Mouse (Mus musculus) heart, embryonic 12.5 days (tissue): ENCODE measurements around the gene Spred2. TPM values are rescaled to one million over a fixed set of nuclear protein-coding genes. Genes with fewer than 3 reads are reported as not detected.

Experiments used
- ATAC-seq: fragments of 200-750 bp; cut with Nextera tagmentation; 2 replicates; pipeline ENCODE4 v1.8.0; 2017; ENCODE audit warnings: moderate TSS enrichment, moderate library complexity; ENCODE audit not compliant: insufficient number of reproducible peaks, low FRiP score
- H3K27ac ChIP-seq: fragments of 300-500 bp; sonication (generic); 2 replicates; pipeline ENCODE4 v1.5.1; 2016; ENCODE audit warnings: mild to moderate bottlenecking, moderate library complexity; ENCODE audit not compliant: poor library complexity, severe bottlenecking
- H3K27me3 ChIP-seq: fragments of 300-500 bp; sonication (generic); replicated peaks from 2 replicates; pipeline ENCODE4 v1.6.1; 2016; ENCODE audit warnings: mild to moderate bottlenecking, moderate library complexity
- H3K36me3 ChIP-seq: fragments of 300-500 bp; sonication (generic); 2 replicates; pipeline ENCODE4 v1.6.1; 2016; ENCODE audit warnings: mild to moderate bottlenecking, moderate library complexity
- H3K4me1 ChIP-seq: fragments of 300-500 bp; sonication (generic); replicated peaks from 2 replicates; pipeline ENCODE4 v1.6.1; 2016; ENCODE audit warnings: mild to moderate bottlenecking
- H3K4me2 ChIP-seq: fragments of 300-500 bp; sonication (generic); 2 replicates; pipeline ENCODE4 v1.6.1; 2016; ENCODE audit warnings: mild to moderate bottlenecking, moderate library complexity
- H3K4me3 ChIP-seq: fragments of 300-500 bp; sonication (generic); 2 replicates; pipeline ENCODE4 v1.5.1; 2016; ENCODE audit warnings: mild to moderate bottlenecking
- H3K9ac ChIP-seq: fragments of 300-500 bp; sonication (generic); 2 replicates; pipeline ENCODE4 v1.6.1; 2016; ENCODE audit warnings: mild to moderate bottlenecking, moderate library complexity
- H3K9me3 ChIP-seq: fragments of 300-500 bp; sonication (generic); replicated peaks from 2 replicates; pipeline ENCODE4 v1.6.1; 2016; ENCODE audit warnings: mild to moderate bottlenecking, moderate library complexity
- WGBS: fragments of 180-500 bp; shearing (Covaris S2); methylation state at CpG from one replicate; pipeline ENCODE4 v1.1.7; 2016; 5-methylcytosine and 5-hydroxymethylcytosine counted together
- polyA plus RNA-seq: library from polyadenylated mRNA; unstranded; fragments of >200 nt; fragmentation: Nextera tagmentation; extraction: Ambion mirVana; gene quantifications from 2 replicates; pipeline ENCODE4 v1.2.1, GENCODE M21; 2016

Spred2 gene
- polyA plus RNA-seq, 1 experiment from 2014 or later: 5.5 TPM

DNA sequence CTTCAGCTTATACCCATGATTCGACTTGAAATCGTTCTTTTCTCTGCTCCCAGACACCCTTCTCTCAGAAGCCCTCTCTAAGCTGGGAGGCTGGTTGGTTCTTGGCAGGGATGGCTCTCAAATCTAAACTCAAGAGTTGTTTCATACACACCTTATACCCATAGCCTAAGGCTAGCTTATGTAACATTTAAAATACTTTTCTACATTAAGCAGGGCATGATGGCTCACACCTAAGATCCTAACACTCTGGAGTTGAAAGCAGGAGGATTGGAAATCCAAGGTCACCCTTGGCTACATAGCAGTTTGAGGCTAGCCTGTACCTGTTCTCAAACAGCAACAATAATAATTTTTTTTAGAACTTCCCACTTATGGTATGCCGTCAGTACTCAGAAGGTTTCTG lies 34.8 kb downstream of the Spred2 start:
- Histone ChIP-seq H3K27ac (no peak overlapping the region), H3K4me2 (no peak overlapping the region), H3K36me3 (no peaks in the 10 kb centered on the region), H3K4me3 (no peak overlapping the region), H3K27me3 (no peaks in the 10 kb centered on the region), H3K9ac (no peak overlapping the region), H3K9me3 (no peaks in the 10 kb centered on the region), H3K4me1 (peaks cover 50% of the 10 kb centered on the region)
- WGBS: 89% methylated on average over 3 of the region's 3 CpGs
- no peak for ATAC-seq

DNA sequence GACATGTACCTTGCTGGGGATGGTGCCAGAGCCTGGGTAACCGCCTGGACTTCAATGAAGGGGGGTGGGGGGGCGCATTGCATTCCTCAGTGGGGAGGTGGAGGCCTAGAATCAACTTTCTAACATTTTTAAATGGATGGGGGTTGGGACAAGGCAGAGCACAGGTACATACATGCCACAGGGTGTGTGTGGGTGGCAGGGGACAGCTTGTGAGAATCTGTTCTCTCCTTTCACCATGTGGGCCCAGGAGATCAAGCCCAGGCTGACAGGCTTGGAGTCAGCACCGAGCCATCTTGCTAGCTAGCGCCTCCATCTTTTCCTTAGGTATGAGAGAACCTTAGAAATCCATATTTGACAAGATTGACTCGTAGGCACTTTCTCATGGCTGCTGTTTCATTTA lies 35.7 kb downstream of the Spred2 start:
- Histone ChIP-seq H3K4me2 (no peak overlapping the region), H3K36me3 (no peaks in the 10 kb centered on the region), H3K27me3 (no peaks in the 10 kb centered on the region), H3K9ac (no peak overlapping the region), H3K4me1 (peaks cover 59% of the 10 kb centered on the region), H3K4me3 (no peak overlapping the region), H3K27ac (no peak overlapping the region), H3K9me3 (no peaks in the 10 kb centered on the region)
- WGBS: 68% methylated on average over 5 of the region's 5 CpGs
- ATAC-seq: no peak

DNA sequence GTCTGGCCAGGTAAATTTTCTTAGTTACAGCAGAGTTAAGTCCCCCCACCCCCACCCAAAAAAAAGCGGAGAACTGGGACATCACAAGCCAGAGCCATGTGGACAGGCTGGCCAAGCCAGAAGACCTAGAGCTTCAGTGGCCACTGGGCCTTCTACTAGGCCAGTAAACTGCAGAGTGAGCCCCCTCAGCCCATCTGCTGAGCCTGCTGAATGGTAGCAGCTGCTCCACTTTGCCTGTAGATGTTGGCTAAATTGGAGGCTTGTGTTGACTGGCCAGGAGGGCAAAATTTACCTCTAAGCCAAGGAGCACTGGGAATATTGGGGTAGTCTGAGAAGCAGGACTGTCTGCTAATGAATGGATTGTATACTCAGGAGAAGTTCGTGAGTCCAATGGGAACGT lies 36.4 kb downstream of the Spred2 start:
- no peaks in the 10 kb centered on the region for H3K27me3 ChIP-seq
- no peak overlapping the region for H3K4me3 ChIP-seq
- peaks cover 65% of the 10 kb centered on the region for H3K4me1 ChIP-seq
- no peak overlapping the region for H3K9ac ChIP-seq
- no peak for ATAC-seq
- H3K9me3 ChIP-seq: no peaks in the 10 kb centered on the region
- no peak overlapping the region for H3K4me2 ChIP-seq
- no peaks in the 10 kb centered on the region for H3K36me3 ChIP-seq
- 72% methylated on average over 3 of the region's 3 CpGs for WGBS
- H3K27ac ChIP-seq: no peak overlapping the region

DNA sequence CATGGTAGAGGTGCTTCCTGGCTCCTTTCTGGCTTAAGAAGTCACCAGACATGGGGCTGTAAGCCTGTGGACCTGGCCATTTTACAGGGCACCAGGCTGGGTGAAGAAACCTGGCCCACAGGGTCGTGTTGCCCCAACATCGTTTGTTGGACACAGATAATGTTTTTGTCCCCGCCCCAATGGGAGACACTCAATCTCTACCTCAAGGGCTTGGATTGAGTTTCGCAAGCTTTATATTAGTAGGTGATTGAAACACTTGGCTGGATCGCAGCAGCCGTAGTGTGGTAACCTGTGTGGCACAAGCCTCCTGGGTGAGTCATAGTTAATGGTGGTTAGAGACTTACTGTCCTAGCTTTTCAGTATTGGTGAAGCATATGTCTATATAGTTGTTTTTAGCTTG lies 36.9 kb downstream of the Spred2 start:
- WGBS: 83% methylated on average over 6 of the region's 6 CpGs
- Histone ChIP-seq H3K36me3 (no peaks in the 10 kb centered on the region), H3K4me1 (peaks cover 65% of the 10 kb centered on the region), H3K4me3 (no peak overlapping the region), H3K9me3 (no peaks in the 10 kb centered on the region), H3K27ac (no peak overlapping the region), H3K4me2 (no peak overlapping the region), H3K27me3 (no peaks in the 10 kb centered on the region), H3K9ac (no peak overlapping the region)
- ATAC-seq: no peak

DNA sequence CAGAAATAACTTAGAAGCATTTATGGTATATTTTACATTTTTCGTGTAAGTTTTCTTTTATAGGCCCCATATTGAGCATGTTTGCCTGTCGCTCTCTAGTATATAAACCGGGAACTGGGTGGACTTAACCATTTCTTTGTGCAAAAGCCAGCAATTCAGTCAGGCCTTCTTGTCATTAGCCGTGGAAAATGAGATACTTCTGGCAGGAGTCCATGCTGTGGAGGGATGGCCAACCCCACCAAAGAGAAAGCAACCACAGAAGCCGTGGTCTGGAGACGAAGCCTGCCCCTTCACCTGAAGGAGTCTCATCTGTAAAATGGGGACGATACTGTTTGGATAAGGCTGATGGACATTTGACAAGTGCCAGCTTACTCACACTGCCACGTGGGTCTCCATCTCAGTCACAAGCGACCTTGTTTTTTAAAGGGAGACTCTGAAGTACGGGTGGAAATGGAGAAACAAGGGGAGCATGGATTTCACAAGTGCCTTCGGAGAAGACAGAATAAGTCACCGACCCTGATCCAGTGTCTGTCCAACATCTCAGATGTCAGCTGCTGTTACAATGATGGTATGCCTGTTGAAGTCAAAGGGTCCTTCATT lies 37.7 kb downstream of the Spred2 start:
- no peaks in the 10 kb centered on the region for H3K27me3 ChIP-seq
- ATAC-seq: no peak
- no peaks in the 10 kb centered on the region for H3K9me3 ChIP-seq
- H3K4me2 ChIP-seq: no peak overlapping the region
- no peaks in the 10 kb centered on the region for H3K36me3 ChIP-seq
- no peak overlapping the region for H3K9ac ChIP-seq
- no peak overlapping the region for H3K27ac ChIP-seq
- peaks cover 67% of the 10 kb centered on the region for H3K4me1 ChIP-seq
- WGBS: 65% methylated on average over 12 of the region's 12 CpGs
- H3K4me3 ChIP-seq: no peak overlapping the region

DNA sequence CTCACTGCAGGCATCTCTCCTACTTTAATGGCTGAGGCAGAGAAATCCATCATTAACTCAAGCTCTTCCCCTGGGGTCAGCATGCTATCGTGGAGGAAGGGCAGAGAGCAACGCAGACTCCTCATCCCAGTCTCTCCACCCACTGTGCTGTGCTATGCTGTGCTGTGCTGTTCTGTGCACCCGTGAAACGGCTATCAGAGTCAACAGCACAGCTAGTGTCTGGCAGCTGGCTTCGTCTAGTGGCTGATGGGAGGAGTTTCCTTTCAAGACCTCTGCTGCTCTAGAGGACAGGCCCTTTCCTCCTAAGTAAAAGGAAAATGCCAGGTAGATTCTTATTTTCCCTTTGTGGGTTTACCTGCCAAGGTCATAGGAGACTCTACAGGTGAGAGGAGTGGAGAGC lies 38.6 kb downstream of the Spred2 start:
- Histone ChIP-seq H3K4me2 (no peak overlapping the region), H3K27ac (no peak overlapping the region), H3K4me1 (peaks cover 72% of the 10 kb centered on the region), H3K4me3 (no peak overlapping the region), H3K9me3 (no peaks in the 10 kb centered on the region), H3K36me3 (no peaks in the 10 kb centered on the region), H3K27me3 (no peaks in the 10 kb centered on the region), H3K9ac (no peak overlapping the region)
- 5% methylated on average over 5 of the region's 5 CpGs for WGBS
- ATAC-seq: peak; percentile 34; the same call in 1 of the 2 replicates

DNA sequence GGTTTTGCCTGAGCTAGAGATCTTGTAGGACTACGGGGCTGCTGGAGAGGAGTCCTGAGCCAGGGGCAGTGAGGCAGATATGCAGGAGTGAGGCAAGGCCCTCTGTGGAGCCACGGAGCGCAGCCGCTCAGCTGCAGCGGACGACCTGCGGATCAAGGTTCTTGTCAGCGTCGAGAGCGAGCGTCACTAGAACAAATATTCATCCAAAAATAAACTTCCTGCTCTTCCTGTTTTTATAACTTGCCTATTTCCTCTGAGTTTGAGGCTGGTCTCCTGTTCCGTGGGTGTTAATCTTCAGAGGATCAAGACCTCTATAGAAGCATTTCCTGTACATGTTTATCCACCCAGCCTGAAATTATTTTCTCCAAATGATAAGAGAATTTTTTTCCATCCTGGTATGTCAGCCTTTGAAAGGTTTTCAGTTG lies 39.6 kb downstream of the Spred2 start:
- Histone ChIP-seq H3K9me3 (no peaks in the 10 kb centered on the region), H3K27ac (peak overlapping the region; percentile 47; the same call in 1 of the 2 replicates), H3K4me3 (no peak overlapping the region), H3K4me1 (peaks cover 72% of the 10 kb centered on the region), H3K27me3 (no peaks in the 10 kb centered on the region), H3K9ac (no peak overlapping the region), H3K36me3 (no peaks in the 10 kb centered on the region), H3K4me2 (0 out of 2 replicates have a peak overlapping the region, but pooled peaks have one; percentile 17)
- ATAC-seq: peak; percentile 30; the same call in 1 of the 2 replicates
- WGBS: 22% methylated on average over 12 of the region's 12 CpGs

DNA sequence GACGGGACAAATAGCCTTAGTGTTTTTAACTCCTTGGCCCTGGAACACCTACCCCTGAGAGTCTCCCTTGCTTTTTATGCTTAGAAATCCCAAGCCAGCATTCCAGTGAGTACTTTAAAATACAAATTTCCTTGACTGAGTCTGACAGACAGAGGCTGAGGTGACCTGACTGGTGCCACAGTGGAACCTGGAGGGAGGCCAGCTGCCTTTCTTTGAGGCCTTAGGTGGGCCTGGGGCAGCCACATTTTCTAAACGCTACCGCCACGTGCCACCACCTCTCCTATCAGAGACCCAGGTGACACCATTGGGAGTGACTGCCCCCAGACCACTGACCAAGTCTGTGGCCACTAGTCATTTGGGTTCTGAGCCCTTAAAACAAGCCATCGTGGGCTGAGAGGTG lies 40.2 kb downstream of the Spred2 start:
- H3K4me1 ChIP-seq: peaks cover 76% of the 10 kb centered on the region
- 72% methylated on average over 5 of the region's 5 CpGs for WGBS
- no peaks in the 10 kb centered on the region for H3K27me3 ChIP-seq
- no peak overlapping the region for H3K4me3 ChIP-seq
- H3K4me2 ChIP-seq: no peak overlapping the region
- no peaks in the 10 kb centered on the region for H3K36me3 ChIP-seq
- ATAC-seq: no peak
- H3K27ac ChIP-seq: peak overlapping the region; percentile 10; the same call in 1 of the 2 replicates
- no peak overlapping the region for H3K9ac ChIP-seq
- no peaks in the 10 kb centered on the region for H3K9me3 ChIP-seq

DNA sequence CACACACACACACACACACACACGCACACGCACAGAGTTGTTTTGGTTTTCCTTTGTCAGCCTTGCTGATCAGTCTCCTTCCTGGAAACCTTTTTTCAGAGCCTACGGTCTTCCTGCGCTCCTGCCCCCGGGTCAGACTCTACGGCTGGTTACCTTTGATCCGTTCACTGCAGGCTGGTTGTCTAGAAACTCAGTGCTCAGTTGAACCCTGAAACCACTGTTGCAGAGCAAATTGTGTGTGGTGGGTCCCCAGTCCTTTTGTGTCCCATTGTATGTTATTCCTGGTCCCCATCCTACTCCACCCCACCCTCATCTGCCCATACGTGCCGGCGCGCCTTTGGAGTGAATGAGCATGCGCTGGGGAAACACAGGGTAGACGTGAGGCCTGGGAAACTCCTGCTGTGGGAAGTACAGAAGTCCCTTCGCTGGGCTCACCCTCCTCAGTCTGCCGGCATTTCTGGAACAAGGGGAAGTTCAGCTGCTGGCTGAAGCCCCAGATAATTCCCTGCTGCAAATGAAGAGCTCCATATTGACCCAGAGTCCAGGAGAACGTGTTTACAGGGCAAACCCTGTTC lies 40.9 kb downstream of the Spred2 start:
- Histone ChIP-seq H3K4me2 (no peak overlapping the region), H3K36me3 (no peaks in the 10 kb centered on the region), H3K27me3 (no peaks in the 10 kb centered on the region), H3K4me1 (peaks cover 79% of the 10 kb centered on the region), H3K9ac (no peak overlapping the region), H3K9me3 (no peaks in the 10 kb centered on the region), H3K4me3 (no peak overlapping the region), H3K27ac (peak overlapping the region; percentile 86)
- peak; percentile 30; the same call in 1 of the 2 replicates for ATAC-seq
- WGBS: 59% methylated on average over 16 of the region's 16 CpGs

DNA sequence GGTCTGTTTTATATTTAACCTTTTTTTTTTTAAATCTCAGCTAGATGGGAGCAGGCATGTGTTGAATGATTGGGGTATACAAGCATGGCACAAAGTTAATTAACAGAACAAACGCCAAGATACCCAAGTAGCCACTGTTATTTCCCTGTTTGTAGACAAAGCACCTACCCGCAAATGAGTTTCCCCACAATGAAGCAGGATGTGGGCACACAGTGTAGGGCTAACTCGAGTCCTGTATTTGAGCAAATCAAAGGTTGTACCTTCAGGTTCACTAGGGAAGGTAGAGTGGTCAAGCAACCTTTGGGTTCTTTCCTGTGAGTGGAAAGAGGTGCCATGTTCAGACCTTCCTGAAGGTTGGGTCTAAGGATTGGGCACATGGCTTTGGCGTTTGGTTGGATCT lies 41.5 kb downstream of the Spred2 start:
- WGBS: 78% methylated on average over 4 of the region's 4 CpGs
- Histone ChIP-seq H3K27me3 (no peaks in the 10 kb centered on the region), H3K4me3 (no peak overlapping the region), H3K4me1 (peaks cover 81% of the 10 kb centered on the region), H3K27ac (peak overlapping the region; percentile 86), H3K36me3 (no peaks in the 10 kb centered on the region), H3K9me3 (no peaks in the 10 kb centered on the region), H3K9ac (no peak overlapping the region), H3K4me2 (0 out of 2 replicates have a peak overlapping the region, but pooled peaks have one; percentile 6)
- ATAC-seq: no peak

DNA sequence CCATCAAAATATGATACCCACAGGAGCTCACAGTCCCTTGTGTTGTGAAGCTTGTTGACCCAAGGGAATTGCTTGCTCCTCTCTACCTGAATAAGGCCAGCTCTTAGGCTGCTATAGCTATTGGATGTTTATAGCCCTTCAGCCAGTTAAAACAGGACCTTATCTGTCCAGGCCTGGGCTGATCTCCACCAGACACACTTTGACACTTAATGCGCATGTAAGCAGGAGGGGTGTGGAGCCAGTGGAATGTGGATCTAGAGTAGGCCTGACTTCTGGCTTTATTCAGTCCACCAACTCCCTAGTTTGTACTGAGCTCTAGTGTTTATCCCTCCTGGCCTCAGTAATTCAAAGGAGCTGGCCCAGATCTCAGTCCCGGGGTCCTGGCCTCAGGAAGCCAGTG lies 42.1 kb downstream of the Spred2 start:
- WGBS: 14% methylated on average over 2 of the region's 2 CpGs
- H3K27ac ChIP-seq: peak overlapping the region; percentile 86
- H3K9ac ChIP-seq: no peak overlapping the region
- H3K27me3 ChIP-seq: no peaks in the 10 kb centered on the region
- peak; percentile 83 for ATAC-seq
- 0 out of 2 replicates have a peak overlapping the region, but pooled peaks have one; percentile 6 for H3K4me2 ChIP-seq
- no peaks in the 10 kb centered on the region for H3K9me3 ChIP-seq
- no peaks in the 10 kb centered on the region for H3K36me3 ChIP-seq
- no peak overlapping the region for H3K4me3 ChIP-seq
- peaks cover 76% of the 10 kb centered on the region for H3K4me1 ChIP-seq

DNA sequence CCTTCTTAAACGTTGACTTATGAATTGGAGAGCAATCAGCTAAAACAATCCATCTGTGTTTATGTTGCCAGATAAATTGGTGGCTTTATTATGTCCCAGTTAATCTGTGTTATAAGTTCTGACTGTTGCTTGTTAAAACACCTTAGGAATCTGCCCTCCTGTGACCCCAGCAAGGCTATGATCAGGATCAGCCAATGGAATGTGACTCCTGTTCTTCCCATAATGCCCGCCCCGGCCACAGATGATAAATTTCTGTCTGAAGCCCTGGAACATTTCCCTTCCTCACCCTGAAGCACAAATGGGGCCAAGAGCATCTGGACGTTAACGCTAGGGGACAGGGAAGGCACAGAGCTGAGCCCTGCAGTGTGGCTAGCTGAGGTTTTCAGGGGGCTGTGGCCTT lies 45.4 kb downstream of the Spred2 start:
- H3K4me1 ChIP-seq: peaks cover 55% of the 10 kb centered on the region
- no peaks in the 10 kb centered on the region for H3K27me3 ChIP-seq
- WGBS: 34% methylated on average over 5 of the region's 5 CpGs
- H3K4me3 ChIP-seq: no peak overlapping the region
- no peaks in the 10 kb centered on the region for H3K36me3 ChIP-seq
- H3K27ac ChIP-seq: no peak overlapping the region
- H3K4me2 ChIP-seq: no peak overlapping the region
- no peaks in the 10 kb centered on the region for H3K9me3 ChIP-seq
- no peak overlapping the region for H3K9ac ChIP-seq
- no peak for ATAC-seq
